Mouse (Mus musculus) urinary bladder, postnatal 0 days (tissue): ENCODE results near the gene Oaz1. TPM values are rescaled to one million over a fixed set of nuclear protein-coding genes. Genes with fewer than 3 reads are reported as not detected.
A peak's percentile ranks its signal among the peaks of the same experiment; 100 is the strongest.

Source experiments
- microRNA counts: library from miRNA; unstranded; fragments of <30 nt; microRNA quantifications from one replicate; lab custom pipeline; 2016
- microRNA-seq: library from miRNA; unstranded; fragments of <30 nt; microRNA quantifications from one replicate; pipeline ENCODE4, GENCODE M21; 2016
- polyA plus RNA-seq: library from polyadenylated mRNA; unstranded; fragments of >200 nt; fragmentation: Nextera tagmentation; extraction: Ambion mirVana; gene quantifications from 2 replicates; pipeline ENCODE4 v1.2.1, GENCODE M21; 2015

Gene Oaz1
- polyA plus RNA-seq = 1,130 and 1,319 TPM in 2 replicates

GRCm38 (mm10) chr10:80826151-80827062 is at the start of gene Oaz1:
Gene Oaz1, plus strand, starts transcription at chr10:80826656.

GRCm38 (mm10) chr10:80798150-80799006 is 28.1 kb upstream of the Oaz1 start, which contains the start of the genes Sf3a2 and Plekhj1:
Gene Sf3a2, plus strand, starts transcription at chr10:80798198.
Gene Plekhj1, minus strand, starts transcription at chr10:80798626.

GRCm38 (mm10) chr10:80804916-80805315 is 21.5 kb upstream of the Oaz1 start, which contains the start of gene Amh:
Gene Amh, plus strand, starts transcription at chr10:80805243.

GRCm38 (mm10) chr10:80813366-80813765 is 13.1 kb upstream of the Oaz1 start, which contains the start of gene Jsrp1:
Gene Jsrp1, minus strand, starts transcription at chr10:80813498.

GRCm38 (mm10) chr10:80843931-80844547 is 17.6 kb downstream of the Oaz1 start, which contains the start of gene Lingo3:
Gene Lingo3, minus strand, starts transcription at chr10:80844039.

GRCm38 (mm10) chr10:80854913-80855748 is 28.7 kb downstream of the Oaz1 start, which contains the start of the genes Lsm7 and Sppl2b:
Gene Lsm7, minus strand, starts transcription at chr10:80855209.
Gene Sppl2b, plus strand, starts transcription at chr10:80855275.

GRCm38 (mm10) chr10:80871581-80871980 is 45.1 kb downstream of the Oaz1 start, which contains the start of gene Tmprss9:
Gene Tmprss9, plus strand, starts transcription at chr10:80871848.

MicroRNAs encoded within 50 kb of the gene (microRNA counts, 519-probe panel; counts per million panel counts)
- microRNA mmu-miR-1982 (lab: Ali Mortazavi, UCI) = not detected

Small RNAs within 50 kb of the gene (microRNA-seq; reads per million reads assigned to microRNA genes)
- gene Mir1982 = 3.1 reads per million, percentile 2 among the genes with 10 or more reads in this experiment

Other genes starting within 250 kb of the Oaz1 start
- gene Klf16, start 249.3 kb upstream of the Oaz1 start, polyA plus RNA-seq = 8.8 and 9.9 TPM in 2 replicates
- 73.0 and 80.4 TPM in 2 replicates for gene Abhd17a, start 236.3 kb upstream of the Oaz1 start, polyA plus RNA-seq
- 62.1 and 62.3 TPM in 2 replicates for gene Scamp4, start 223.8 kb upstream of the Oaz1 start, polyA plus RNA-seq
- 3.7 and 5.5 TPM in 2 replicates for gene Adat3, start 223.8 kb upstream of the Oaz1 start, polyA plus RNA-seq
- 0.82 and 1.4 TPM in 2 replicates for gene Gm49322, start 220.6 kb upstream of the Oaz1 start, polyA plus RNA-seq
- 95.0 and 98.7 TPM in 2 replicates for gene Csnk1g2, start 203.8 kb upstream of the Oaz1 start, polyA plus RNA-seq
- gene Btbd2, start 169.6 kb upstream of the Oaz1 start, polyA plus RNA-seq = 29.3 and 31.7 TPM in 2 replicates
- gene Mknk2, start 148.5 kb upstream of the Oaz1 start, polyA plus RNA-seq = 40.8 and 44.3 TPM in 2 replicates
- gene Mob3a, start 124.7 kb upstream of the Oaz1 start, polyA plus RNA-seq = 64.5 and 80.1 TPM in 2 replicates
- gene Izumo4, start 124.5 kb upstream of the Oaz1 start, polyA plus RNA-seq = 16.9 and 19.6 TPM in 2 replicates
- gene Ap3d1, start 84.4 kb upstream of the Oaz1 start, polyA plus RNA-seq = 44.7 and 50.1 TPM in 2 replicates
- 6.0 and 6.6 TPM in 2 replicates for gene Dot1l, start 71.5 kb upstream of the Oaz1 start, polyA plus RNA-seq
- 34.2 and 40.0 TPM in 2 replicates for gene Sf3a2, start 28.5 kb upstream of the Oaz1 start, polyA plus RNA-seq
- gene Plekhj1, start 28.0 kb upstream of the Oaz1 start, polyA plus RNA-seq = 63.9 and 66.1 TPM in 2 replicates
- gene Amh, start 21.4 kb upstream of the Oaz1 start, polyA plus RNA-seq = not detected in 2 replicates
- gene Jsrp1, start 13.2 kb upstream of the Oaz1 start, polyA plus RNA-seq = 2.2 and 2.9 TPM in 2 replicates
- gene Lingo3, start 17.4 kb downstream of the Oaz1 start, polyA plus RNA-seq = not detected in 2 replicates
- 135 and 148 TPM in 2 replicates for gene Lsm7, start 28.6 kb downstream of the Oaz1 start, polyA plus RNA-seq
- gene Sppl2b, start 28.6 kb downstream of the Oaz1 start, polyA plus RNA-seq = 17.8 and 19.5 TPM in 2 replicates
- gene Tmprss9, start 45.2 kb downstream of the Oaz1 start, polyA plus RNA-seq = not detected in 2 replicates
- 186 and 200 TPM in 2 replicates for gene Timm13, start 74.3 kb downstream of the Oaz1 start, polyA plus RNA-seq
- 9.6 and 12.6 TPM in 2 replicates for gene Lmnb2, start 91.6 kb downstream of the Oaz1 start, polyA plus RNA-seq
- 28.6 and 36.3 TPM in 2 replicates for gene Gadd45b, start 103.4 kb downstream of the Oaz1 start, polyA plus RNA-seq
- 1.3 and 1.6 TPM in 2 replicates for gene Gng7, start 188.3 kb downstream of the Oaz1 start, polyA plus RNA-seq
- not detected in 2 replicates for gene Diras1, start 199.0 kb downstream of the Oaz1 start, polyA plus RNA-seq
- 12.7 and 15.3 TPM in 2 replicates for gene Slc39a3, start 210.8 kb downstream of the Oaz1 start, polyA plus RNA-seq
- gene Sgta, start 233.5 kb downstream of the Oaz1 start, polyA plus RNA-seq = 90.7 and 98.9 TPM in 2 replicates
- gene Thop1, start 243.4 kb downstream of the Oaz1 start, polyA plus RNA-seq = 18.4 and 19.0 TPM in 2 replicates